Mouse (Mus musculus) kidney, adult 2 months (tissue): ENCODE results near the gene Dynlt1f.
"Not testable (repeated sequence)": the region's sequence is repeated elsewhere in the genome, so short reads cannot be mapped to it uniquely, and the experiment has no call there.

ENCODE experiments used
- CTCF ChIP-seq: fragments of 200-500 bp; conservative IDR thresholded peaks from 2 replicates; pipeline ENCODE4 v1.5.1; 2011; ENCODE audit warnings: low read depth, mild to moderate bottlenecking, control low read depth, low read length, moderate library complexity, mixed read lengths; ENCODE audit not compliant: insufficient read depth, insufficient read length
- POLR2A ChIP-seq: fragments of 200-500 bp; IDR thresholded peaks from one replicate; pipeline ENCODE4 v1.6.1; 2011; ENCODE audit warnings: low read depth, low read length, control low read depth

DNA sequence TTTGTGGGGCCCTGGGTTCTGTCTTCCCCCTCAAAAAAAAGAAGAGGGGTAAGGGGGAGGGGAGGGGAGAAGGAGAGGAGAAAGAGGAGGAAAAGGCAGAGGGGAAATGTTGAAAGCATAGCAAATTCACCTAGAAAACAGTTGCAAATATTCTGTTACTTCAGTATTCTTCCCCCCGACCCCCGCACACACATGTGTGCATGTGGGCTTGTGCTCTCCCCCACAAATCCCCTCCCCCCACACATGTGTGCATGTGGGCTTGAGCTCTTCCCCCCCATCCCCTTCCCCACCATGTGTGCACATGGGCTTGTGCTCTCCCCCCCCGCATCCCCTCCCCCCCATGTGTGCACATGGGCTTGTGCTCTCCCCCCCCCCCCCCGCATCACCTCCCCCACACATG is 33.6 kb upstream of the Dynlt1f start:
- TF ChIP-seq CTCF, POLR2A: not testable (repeated sequence)
